Mouse (Mus musculus): ENCODE results near the gene Olfr10. TPM values are rescaled to one million over a fixed set of nuclear protein-coding genes. Genes with fewer than 3 reads are reported as not detected.
"Not testable (repeated sequence)": the region's sequence is repeated elsewhere in the genome, so short reads cannot be mapped to it uniquely, and the experiment has no call there.

Olfr10 gene
- total and polyA plus RNA-seq, 3 experiments, result not detected

- H3K4me1 ChIP-seq (ENCODE audit: control insufficient read depth in 1 of 2, insufficient read depth in 2 of 2), result peaks cover 0 to 3% of the 10 kb centered on the region in 2 experiments; a peak in 2 of 4 replicates
- no peaks in the 10 kb centered on the region for H3K9me3 ChIP-seq (replicated peaks; ENCODE audit: low read length)
- H3K27ac ChIP-seq (ENCODE audit: insufficient read depth, low read depth), result no peak overlapping the region
- no peaks in the 10 kb centered on the region for H3K27me3 ChIP-seq (replicated peaks)
- no peak overlapping the region for H3K4me2 ChIP-seq (ENCODE audit: insufficient read depth, low read depth, poor library complexity, severe bottlenecking)
- no peak for DNase-seq (ENCODE audit: extremely low read depth)
- H3K4me3 ChIP-seq (replicated peaks in 1 of 3; ENCODE audit: low read depth in 2 of 3, low read length in 2 of 3, poor library complexity in 1 of 3), result no peak overlapping the region
- in situ Hi-C loops (cut with MboI; ENCODE audit: low pct_ligation_motif_present, low pct_unique_long_range_greater_than_20kb, low sequenced_read_pairs), result loop anchor here (25.0 kb wide), 1 partner anchor 162 kb away; the partner anchor contains the start of gene Olfr1396
- TF ChIP-seq JUND (conservative IDR thresholded peaks at IDR 0.05; ENCODE audit: low read depth, low read length) (no peak), HCFC1 (IDR thresholded peaks at IDR 0.05; ENCODE audit: low read depth, low read length) (no peak), POLR2A (IDR thresholded peaks at IDR 0.05; ENCODE audit: low read depth, low read length) (no peak), CHD2 (IDR thresholded peaks at IDR 0.05; ENCODE audit: low read length) (no peak), IRF4 (IDR thresholded peaks at IDR 0.05; ENCODE audit: low read depth, low read length) (no peak)
- dilution Hi-C loops (cut with MboI; ENCODE audit: extremely low pct_ligation_motif_present, extremely low pct_unique_long_range_greater_than_20kb, low sequenced_read_pairs), result no loop called here
- no peak overlapping the region for H3K9ac ChIP-seq (ENCODE audit: insufficient read depth, low read depth)
- no peaks in the 10 kb centered on the region for H3K79me2 ChIP-seq (replicated peaks; ENCODE audit: control insufficient read depth, extremely low read depth, insufficient read depth, poor library complexity, severe bottlenecking)
- peaks cover 0 to 1% of the 10 kb centered on the region in 2 experiments for H3K36me3 ChIP-seq (replicated peaks in 1 of 2; ENCODE audit: control insufficient read depth in 1 of 2, insufficient read depth in 1 of 2, low read length in 1 of 2)
Observed at GRCm38 (mm10) chr11:49273834-49274519, 30.6 kb upstream of the Olfr10 start.

- dilution Hi-C loops (cut with MboI; ENCODE audit: extremely low pct_ligation_motif_present, extremely low pct_unique_long_range_greater_than_20kb, low sequenced_read_pairs), result no loop called here
- H3K79me2 ChIP-seq (replicated peaks; ENCODE audit: control insufficient read depth, extremely low read depth, insufficient read depth, poor library complexity, severe bottlenecking), result no peaks in the 10 kb centered on the region
- no peak within 1 kb of the TSS for H3K27ac ChIP-seq (ENCODE audit: insufficient read depth, low read depth)
- in situ Hi-C loops (cut with MboI; ENCODE audit: low pct_ligation_motif_present, low pct_unique_long_range_greater_than_20kb, low sequenced_read_pairs), result no loop called here
- H3K27me3 ChIP-seq (replicated peaks), result no peaks in the 10 kb centered on the region
- H3K4me1 ChIP-seq (ENCODE audit: control insufficient read depth in 1 of 2, insufficient read depth in 2 of 2), result no peaks in the 10 kb centered on the region
- no peaks in the 10 kb centered on the region for H3K9me3 ChIP-seq (replicated peaks; ENCODE audit: low read length)
- no peaks in the 10 kb centered on the region for H3K36me3 ChIP-seq (replicated peaks in 1 of 2; ENCODE audit: control insufficient read depth in 1 of 2, insufficient read depth in 1 of 2, low read length in 1 of 2)
- no peak for DNase-seq (ENCODE audit: extremely low read depth)
- no peak within 1 kb of the TSS for H3K9ac ChIP-seq (ENCODE audit: insufficient read depth, low read depth)
- H3K4me3 ChIP-seq (replicated peaks in 1 of 3; ENCODE audit: low read depth in 2 of 3, low read length in 2 of 3, poor library complexity in 1 of 3), result no peak within 1 kb of the TSS
- TF ChIP-seq TBP (conservative IDR thresholded peaks at IDR 0.05; ENCODE audit: low read depth, low read length) (no peak), CTCF (conservative IDR thresholded peaks at IDR 0.05 in 1 of 2, IDR thresholded peaks at IDR 0.05 in 1 of 2; ENCODE audit: low read depth in 2 of 2, low read length in 2 of 2) (no peak), MAZ (IDR thresholded peaks at IDR 0.05; ENCODE audit: low read depth, low read length) (no peak), UBTF (IDR thresholded peaks at IDR 0.05; ENCODE audit: low read depth, low read length) (no peak), KAT2A (IDR thresholded peaks at IDR 0.05; ENCODE audit: insufficient replicate concordance, low read length) (no peak), ZKSCAN1 (IDR thresholded peaks at IDR 0.05; ENCODE audit: borderline replicate concordance, low read depth, low read length) (no peak), MAX (IDR thresholded peaks at IDR 0.05; ENCODE audit: low read length) (no peak), ZNF384 (IDR thresholded peaks at IDR 0.05; ENCODE audit: low read depth, low read length) (no peak)
- no peak within 1 kb of the TSS for H3K4me2 ChIP-seq (ENCODE audit: insufficient read depth, low read depth, poor library complexity, severe bottlenecking)
Observed at GRCm38 (mm10) chr11:49278222-49278621, 26.3 kb upstream of the Olfr10 start, which contains the start of gene Olfr1393. Gene Olfr1393, plus strand, starts transcription at chr11:49278304.

DNA sequence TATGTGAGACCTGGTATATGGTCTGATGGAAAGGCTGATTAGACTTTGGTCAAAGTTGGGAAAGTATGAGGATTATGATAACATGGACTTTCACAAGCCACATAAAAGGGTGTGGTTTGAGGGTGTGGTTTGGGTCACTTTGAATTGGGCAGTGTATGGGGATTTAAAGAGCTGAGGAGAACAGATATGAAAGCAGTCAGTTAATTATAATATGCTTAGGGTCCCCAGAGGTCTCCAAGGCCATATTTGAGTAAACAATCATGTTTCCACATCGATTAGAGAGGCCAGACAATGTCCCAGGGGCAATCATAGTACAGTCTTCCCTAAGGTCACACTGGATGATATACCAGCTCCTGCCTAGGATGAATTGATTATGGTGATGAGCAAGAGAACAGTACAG is 19.6 kb upstream of the Olfr10 start, which contains the start of gene Olfr1392:
Olfr1392 (plus strand) TSS at position 301 of the 400 bp plus-strand sequence.
- DNase-seq (ENCODE audit: extremely low read depth); H3K27ac ChIP-seq (ENCODE audit: insufficient read depth, low read depth); H3K36me3 ChIP-seq (replicated peaks in 1 of 2; ENCODE audit: control insufficient read depth in 1 of 2, insufficient read depth in 1 of 2, low read length in 1 of 2); H3K27me3 ChIP-seq (replicated peaks); H3K4me1 ChIP-seq (ENCODE audit: control insufficient read depth in 1 of 2, insufficient read depth in 2 of 2); H3K9me3 ChIP-seq (replicated peaks; ENCODE audit: low read length); H3K4me2 ChIP-seq (ENCODE audit: insufficient read depth, low read depth, poor library complexity, severe bottlenecking); H3K4me3 ChIP-seq (replicated peaks in 1 of 3; ENCODE audit: low read depth in 2 of 3, low read length in 2 of 3, poor library complexity in 1 of 3); H3K9ac ChIP-seq (ENCODE audit: insufficient read depth, low read depth); dilution Hi-C loops (cut with MboI; ENCODE audit: extremely low pct_ligation_motif_present, extremely low pct_unique_long_range_greater_than_20kb, low sequenced_read_pairs); H3K79me2 ChIP-seq (replicated peaks; ENCODE audit: control insufficient read depth, extremely low read depth, insufficient read depth, poor library complexity, severe bottlenecking): not testable (repeated sequence)
- in situ Hi-C loops (cut with MboI; ENCODE audit: low pct_ligation_motif_present, low pct_unique_long_range_greater_than_20kb, low sequenced_read_pairs), result loop anchor here (5.0 kb wide), 1 partner anchor 32 kb away; no protein-coding TSS in a partner anchor
